18 mouse cellular contexts compared by ENCODE assay signal in genomic region chr8:124543272-124543671, GRCm38 (mm10).
DNase-seq lines count a peak whose midpoint lies in the region; ATAC-seq lines count a peak whose summit lies in the region.
"Had no signal": no experiment of that assay in that cellular context is flagged by ENCODE, and none has a peak within 500 bp of the region (broad histone marks: within the 10 kb centered on the region; RNA-seq: fewer than 3 reads in every experiment).

No protein-coding gene starts in this region.

- ATAC-seq in cerebellum, adult (ENCODE audit: insufficient number of reproducible peaks, low FRiP score, low TSS enrichment), result no peak
- ATAC-seq: activated CD4-positive, CD25-positive, alpha-beta regulatory T cell, adult 4 months; CD4-positive, CD25-positive, alpha-beta regulatory T cell, adult 4 months; forebrain, embryonic 14.5 days; forebrain, embryonic 16.5 days; Patski had no signal

- DNase-seq in cerebellum, adult 11-12 months, result peak; percentile 26
- no peak for DNase-seq in cerebellum, adult 8-10 months
- DNase-seq in cerebellum, postnatal 10 days, result peak; percentile 60 to 70
- no peak for DNase-seq in cerebellum, adult 9-11 months
- DNase-seq in cerebellum, postnatal 25 days, result peak; percentile 45 to 70
- peak; percentile 67 for DNase-seq in brain, adult 2 months (ENCODE audit: low read depth, low spot score)
- DNase-seq: adrenal gland, adult 8-10 months; adrenal gland, postnatal 14 days; adrenal gland, postnatal 36 days; B cell, adult 2 months; embryo, embryonic 11 days; gastrocnemius, adult 2 months had no signal

Comparison
In these comparisons a context has a peak if more than half of its experiments do, and no peak if none do; other contexts are left out.
1. DNase-seq: peak in cerebellum, adult 11-12 months (single experiment), cerebellum, postnatal 10 days (2 of 2), cerebellum, postnatal 25 days (2 of 2) and brain, adult 2 months (single experiment); none in cerebellum, adult 8-10 months (single experiment) and cerebellum, adult 9-11 months (single experiment).